Mouse (Mus musculus) hindbrain, postnatal 0 days (tissue): ENCODE measurements around the gene 1700034J05Rik. TPM values are rescaled to one million over a fixed set of nuclear protein-coding genes. Genes with fewer than 3 reads are reported as not detected.

Experiments
- ATAC-seq: fragments of 200-750 bp; cut with Nextera tagmentation; 2 replicates; pipeline ENCODE4 v1.8.0; 2017; ENCODE audit warnings: mild to moderate bottlenecking, moderate TSS enrichment, moderate library complexity
- DNase-seq: peaks from one replicate; pipeline ENCODE4 v3.0.0-alpha.2; 2015; ENCODE audit warnings: low spot score
- H3K27ac ChIP-seq: fragments of 300-500 bp; sonication (generic); 2 replicates; pipeline ENCODE4 v1.5.1; 2014; ENCODE audit warnings: mild to moderate bottlenecking
- H3K27me3 ChIP-seq: fragments of 300-500 bp; sonication (generic); 2 replicates; pipeline ENCODE4 v1.6.1; 2014; ENCODE audit warnings: low read length, mixed read lengths; ENCODE audit not compliant: insufficient read depth
- H3K36me3 ChIP-seq: fragments of 300-500 bp; sonication (generic); 2 replicates; pipeline ENCODE4 v1.6.1; 2014; ENCODE audit warnings: low read length, mixed read lengths; ENCODE audit not compliant: insufficient read depth
- H3K4me1 ChIP-seq: fragments of 300-500 bp; sonication (generic); 2 replicates; pipeline ENCODE4 v1.6.1; 2014; ENCODE audit warnings: antibody characterized with exemption, low read length, mixed read lengths; ENCODE audit not compliant: insufficient read depth
- H3K4me2 ChIP-seq: fragments of 300-500 bp; sonication (generic); 2 replicates; pipeline ENCODE4 v1.6.1; 2014; ENCODE audit warnings: low read depth, mild to moderate bottlenecking, low read length, moderate library complexity, mixed read lengths
- H3K4me3 ChIP-seq: fragments of 300-500 bp; sonication (generic); 2 replicates; pipeline ENCODE4 v1.5.1; 2014; ENCODE audit warnings: low read length
- H3K9ac ChIP-seq: fragments of 300-500 bp; sonication (generic); replicated peaks from 2 replicates; pipeline ENCODE4 v1.6.1; 2014; ENCODE audit warnings: mild to moderate bottlenecking, low read length, moderate library complexity, mixed read lengths
- H3K9me3 ChIP-seq: fragments of 300-500 bp; sonication (generic); 2 replicates; pipeline ENCODE4 v1.6.1; 2016; ENCODE audit warnings: low read length, mixed read lengths
- CTCF ChIP-seq: IDR thresholded peaks from 2 replicates; pipeline ENCODE4 v1.5.1; 2016; ENCODE audit warnings: antibody characterized with exemption, control low read depth, low read depth
- WGBS: fragments of 180-500 bp; shearing (Covaris S2); extraction: QIAGEN DNeasy Blood & Tissue Kit; methylation state at CpG from one replicate; pipeline ENCODE4 v1.1.7; 2014; 5-methylcytosine and 5-hydroxymethylcytosine counted together
- polyA plus RNA-seq: library from polyadenylated mRNA; unstranded; fragments of >200 nt; fragmentation: Nextera tagmentation; extraction: Ambion mirVana; gene quantifications from 2 replicates; pipeline ENCODE4 v1.2.1, GENCODE M21; 2015
- total RNA-seq: library from RNA; depleted of rRNA; stranded (reverse); fragments of >200 nt; gene quantifications from 2 replicates; pipeline ENCODE4 v1.2.3, GENCODE M21; 2014

Gene 1700034J05Rik
- total and polyA plus RNA-seq, 2 experiments from 2014 or later = not detected

- H3K27ac ChIP-seq = no peak overlapping the region
- no peaks in the 10 kb centered on the region for H3K27me3 ChIP-seq
- H3K36me3 ChIP-seq = no peaks in the 10 kb centered on the region
- no peak for DNase-seq
- H3K4me2 ChIP-seq = no peak overlapping the region
- TF ChIP-seq CTCF = no peak
- no peak for ATAC-seq
- no peak overlapping the region for H3K9ac ChIP-seq
- H3K4me1 ChIP-seq = no peaks in the 10 kb centered on the region
- no peaks in the 10 kb centered on the region for H3K9me3 ChIP-seq
- H3K4me3 ChIP-seq = no peak overlapping the region
Measured at GRCm38 (mm10) chr6:146973830-146974229, 19.6 kb upstream of the 1700034J05Rik start.

GRCm38 (mm10) chr6:146973406-146973805 is 19.2 kb upstream of the 1700034J05Rik start:
- Histone ChIP-seq H3K9me3 (no peaks in the 10 kb centered on the region), H3K36me3 (no peaks in the 10 kb centered on the region), H3K27ac (no peak overlapping the region), H3K4me1 (no peaks in the 10 kb centered on the region), H3K9ac (no peak overlapping the region), H3K27me3 (no peaks in the 10 kb centered on the region), H3K4me2 (no peak overlapping the region), H3K4me3 (no peak overlapping the region)
- DNase-seq = no peak
- 57% methylated on average over 2 of the region's 2 CpGs for WGBS
- TF ChIP-seq CTCF = no peak
- no peak for ATAC-seq

GRCm38 (mm10) chr6:146972740-146973139 is 18.5 kb upstream of the 1700034J05Rik start:
- WGBS = 74% methylated on average over 1 of the region's 1 CpGs
- TF ChIP-seq CTCF = no peak
- ATAC-seq = no peak

GRCm38 (mm10) chr6:146972009-146972408 is 17.8 kb upstream of the 1700034J05Rik start:
- Histone ChIP-seq H3K36me3 (no peaks in the 10 kb centered on the region), H3K9me3 (no peaks in the 10 kb centered on the region), H3K4me3 (no peak overlapping the region), H3K27me3 (no peaks in the 10 kb centered on the region), H3K4me1 (no peaks in the 10 kb centered on the region), H3K9ac (no peak overlapping the region), H3K4me2 (no peak overlapping the region), H3K27ac (no peak overlapping the region)
- 72% methylated on average over 6 of the region's 6 CpGs for WGBS
- TF ChIP-seq CTCF = no peak
- ATAC-seq (no peak), DNase-seq (no peak)

More at GRCm38 (mm10) chr6:146972740-146973139, 18.5 kb upstream of the 1700034J05Rik start:
- no peaks in the 10 kb centered on the region for H3K4me1 ChIP-seq
- H3K9me3 ChIP-seq = no peaks in the 10 kb centered on the region
- no peak overlapping the region for H3K4me2 ChIP-seq
- H3K9ac ChIP-seq = no peak overlapping the region
- H3K36me3 ChIP-seq = no peaks in the 10 kb centered on the region
- no peak overlapping the region for H3K27ac ChIP-seq
- no peaks in the 10 kb centered on the region for H3K27me3 ChIP-seq
- no peak overlapping the region for H3K4me3 ChIP-seq
- DNase-seq = no peak

GRCm38 (mm10) chr6:146971366-146971765 is 17.1 kb upstream of the 1700034J05Rik start:
- Histone ChIP-seq H3K27me3 (no peaks in the 10 kb centered on the region), H3K36me3 (no peaks in the 10 kb centered on the region), H3K4me1 (no peaks in the 10 kb centered on the region), H3K9ac (no peak overlapping the region), H3K9me3 (no peaks in the 10 kb centered on the region), H3K4me3 (no peak overlapping the region), H3K4me2 (no peak overlapping the region), H3K27ac (no peak overlapping the region)
- DNase-seq = no peak
- WGBS = 68% methylated on average over 3 of the region's 3 CpGs
- no peak for ATAC-seq
- TF ChIP-seq CTCF = no peak

- Histone ChIP-seq H3K4me3 (no peak overlapping the region), H3K27me3 (no peaks in the 10 kb centered on the region), H3K4me2 (no peak overlapping the region), H3K9ac (no peak overlapping the region), H3K9me3 (no peaks in the 10 kb centered on the region), H3K4me1 (no peaks in the 10 kb centered on the region), H3K27ac (no peak overlapping the region), H3K36me3 (no peaks in the 10 kb centered on the region)
- DNase-seq (no peak), ATAC-seq (no peak)
- TF ChIP-seq CTCF = no peak
- WGBS = 74% methylated on average over 3 of the region's 3 CpGs
Measured at GRCm38 (mm10) chr6:146970811-146971210, 16.6 kb upstream of the 1700034J05Rik start.

GRCm38 (mm10) chr6:146967836-146968235 is 13.6 kb upstream of the 1700034J05Rik start:
- no peak for DNase-seq
- no peak overlapping the region for H3K27ac ChIP-seq
- no peaks in the 10 kb centered on the region for H3K4me1 ChIP-seq
- no peaks in the 10 kb centered on the region for H3K9me3 ChIP-seq
- ATAC-seq = no peak
- no peaks in the 10 kb centered on the region for H3K36me3 ChIP-seq
- no peak overlapping the region for H3K9ac ChIP-seq
- TF ChIP-seq CTCF = no peak
- WGBS = 76% methylated on average over 6 of the region's 6 CpGs
- H3K4me2 ChIP-seq = no peak overlapping the region
- H3K27me3 ChIP-seq = no peaks in the 10 kb centered on the region
- H3K4me3 ChIP-seq = no peak overlapping the region
